Mouse (Mus musculus): ENCODE results near the gene Pak3. TPM values are rescaled to one million over a fixed set of nuclear protein-coding genes. Genes with fewer than 3 reads are reported as not detected.
A peak's percentile ranks its signal among the peaks of the same experiment; 100 is the strongest.

The Pak3 gene
- polyA plus RNA-seq, 1 experiment, result not detected

- Histone ChIP-seq H3K27ac (ENCODE audit: insufficient read depth, low read depth, low read length) (no peak overlapping the region), H3K4me1 (ENCODE audit: control insufficient read depth, insufficient read depth, low read length) (no peaks in the 10 kb centered on the region), H3K4me3 (ENCODE audit: insufficient read depth, low read depth, low read length) (no peak overlapping the region)
- 27% methylated on average over 1 of the region's 1 CpGs for WGBS
- TF ChIP-seq POLR2A (IDR thresholded peaks at IDR 0.05; ENCODE audit: insufficient read depth, low read depth, low read length), result no peak
- no peak for TF ChIP-seq CTCF (IDR thresholded peaks at IDR 0.05; ENCODE audit: insufficient read depth, low read depth, low read length)
These were observed 126.4 kb downstream of the Pak3 start for GRCm38 (mm10) chrX:143644807-143645206.

- Histone ChIP-seq H3K27ac (ENCODE audit: insufficient read depth, low read depth, low read length) (no peak overlapping the region), H3K4me1 (ENCODE audit: control insufficient read depth, insufficient read depth, low read length) (no peaks in the 10 kb centered on the region), H3K4me3 (ENCODE audit: insufficient read depth, low read depth, low read length) (no peak overlapping the region)
- TF ChIP-seq CTCF (IDR thresholded peaks at IDR 0.05; ENCODE audit: insufficient read depth, low read depth, low read length), result no peak
- no peak for TF ChIP-seq POLR2A (IDR thresholded peaks at IDR 0.05; ENCODE audit: insufficient read depth, low read depth, low read length)
- 43% methylated on average over 9 of the region's 9 CpGs for WGBS
These were observed 136.2 kb downstream of the Pak3 start for GRCm38 (mm10) chrX:143654308-143655176.

DNA sequence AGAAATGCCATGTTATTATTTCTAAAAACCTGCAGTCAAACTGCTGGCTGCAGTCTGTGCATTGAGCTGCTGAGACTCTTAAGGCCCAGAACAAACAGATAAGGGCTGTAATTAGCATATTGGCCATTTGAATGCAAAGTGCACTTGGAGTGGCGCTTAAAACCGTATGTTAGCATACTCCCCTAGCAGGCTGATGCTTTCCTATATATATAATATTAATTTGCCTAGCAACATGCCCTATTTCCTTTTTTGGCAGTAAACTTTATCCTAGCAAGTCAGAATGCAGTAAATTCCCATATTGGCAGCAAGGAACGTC is 136.7 kb downstream of the Pak3 start:
- Histone ChIP-seq H3K4me1 (ENCODE audit: control insufficient read depth, insufficient read depth, low read length) (no peaks in the 10 kb centered on the region), H3K27ac (ENCODE audit: insufficient read depth, low read depth, low read length) (no peak overlapping the region), H3K4me3 (ENCODE audit: insufficient read depth, low read depth, low read length) (no peak overlapping the region)
- TF ChIP-seq POLR2A (IDR thresholded peaks at IDR 0.05; ENCODE audit: insufficient read depth, low read depth, low read length), result no peak
- TF ChIP-seq CTCF (IDR thresholded peaks at IDR 0.05; ENCODE audit: insufficient read depth, low read depth, low read length), result no peak
- WGBS, result 38% methylated on average over 3 of the region's 3 CpGs

- TF ChIP-seq POLR2A (IDR thresholded peaks at IDR 0.05; ENCODE audit: insufficient read depth, low read depth, low read length) (no peak), CTCF (IDR thresholded peaks at IDR 0.05; ENCODE audit: insufficient read depth, low read depth, low read length) (no peak)
- 11% methylated on average over 28 of the region's 28 CpGs for WGBS
- no peak overlapping the region for H3K27ac ChIP-seq (ENCODE audit: insufficient read depth, low read depth, low read length)
- H3K4me1 ChIP-seq (ENCODE audit: control insufficient read depth, insufficient read depth, low read length), result peaks cover 4% of the 10 kb centered on the region; the same call in 1 of the 2 replicates
- peak overlapping the region; percentile 57 for H3K4me3 ChIP-seq (ENCODE audit: insufficient read depth, low read depth, low read length)
These were observed 146.1 kb downstream of the Pak3 start for GRCm38 (mm10) chrX:143664221-143665150.

DNA sequence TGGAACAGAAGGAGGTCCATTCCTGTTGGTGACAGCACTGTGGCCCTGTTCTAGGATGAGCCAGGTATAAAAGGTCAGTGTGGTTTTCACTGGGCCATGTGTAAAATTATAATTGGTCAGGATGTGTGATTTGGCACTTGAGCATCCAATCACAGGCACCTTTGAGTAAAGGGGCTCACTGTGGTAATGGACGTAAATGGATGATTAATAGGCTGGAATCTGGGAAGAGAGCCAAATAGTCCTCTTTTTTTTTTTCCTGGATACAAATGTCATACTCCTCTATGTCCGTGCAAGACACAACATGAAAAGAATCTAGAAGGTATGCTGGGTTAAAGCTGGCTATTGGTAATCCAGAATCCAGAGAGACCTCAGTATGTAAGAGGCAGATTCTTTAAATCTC is 147.4 kb downstream of the Pak3 start:
- WGBS, result 45% methylated on average over 2 of the region's 2 CpGs
- H3K4me3 ChIP-seq (ENCODE audit: insufficient read depth, low read depth, low read length), result no peak overlapping the region
- peaks cover 4% of the 10 kb centered on the region; the same call in 1 of the 2 replicates for H3K4me1 ChIP-seq (ENCODE audit: control insufficient read depth, insufficient read depth, low read length)
- no peak for TF ChIP-seq CTCF (IDR thresholded peaks at IDR 0.05; ENCODE audit: insufficient read depth, low read depth, low read length)
- TF ChIP-seq POLR2A (IDR thresholded peaks at IDR 0.05; ENCODE audit: insufficient read depth, low read depth, low read length), result no peak
- no peak overlapping the region for H3K27ac ChIP-seq (ENCODE audit: insufficient read depth, low read depth, low read length)

DNA sequence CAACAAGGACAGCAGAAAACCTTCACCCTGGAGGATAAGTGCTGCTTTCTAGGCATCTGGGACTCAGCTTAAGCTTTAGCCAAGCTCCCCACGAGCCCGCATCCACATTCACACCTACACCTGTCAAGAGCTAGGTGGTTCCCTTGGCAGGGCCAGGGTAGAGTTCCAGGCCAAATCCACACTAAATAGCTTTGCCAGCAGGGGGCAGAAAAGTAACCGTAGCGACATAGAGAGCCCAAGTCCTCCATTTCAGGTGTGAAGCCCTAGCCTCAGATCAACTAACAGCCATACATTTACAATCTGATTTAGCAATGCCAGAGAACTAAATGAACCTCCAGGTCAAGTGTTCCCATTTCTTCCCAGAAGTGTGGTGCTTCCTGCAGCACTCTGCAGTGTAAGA is 148.6 kb downstream of the Pak3 start:
- no peak for TF ChIP-seq CTCF (IDR thresholded peaks at IDR 0.05; ENCODE audit: insufficient read depth, low read depth, low read length)
- no peak for TF ChIP-seq POLR2A (IDR thresholded peaks at IDR 0.05; ENCODE audit: insufficient read depth, low read depth, low read length)
- WGBS, result 33% methylated on average over 4 of the region's 4 CpGs
- Histone ChIP-seq H3K4me3 (ENCODE audit: insufficient read depth, low read depth, low read length) (no peak overlapping the region), H3K4me1 (ENCODE audit: control insufficient read depth, insufficient read depth, low read length) (peaks cover 4% of the 10 kb centered on the region; the same call in 1 of the 2 replicates), H3K27ac (ENCODE audit: insufficient read depth, low read depth, low read length) (no peak overlapping the region)

DNA sequence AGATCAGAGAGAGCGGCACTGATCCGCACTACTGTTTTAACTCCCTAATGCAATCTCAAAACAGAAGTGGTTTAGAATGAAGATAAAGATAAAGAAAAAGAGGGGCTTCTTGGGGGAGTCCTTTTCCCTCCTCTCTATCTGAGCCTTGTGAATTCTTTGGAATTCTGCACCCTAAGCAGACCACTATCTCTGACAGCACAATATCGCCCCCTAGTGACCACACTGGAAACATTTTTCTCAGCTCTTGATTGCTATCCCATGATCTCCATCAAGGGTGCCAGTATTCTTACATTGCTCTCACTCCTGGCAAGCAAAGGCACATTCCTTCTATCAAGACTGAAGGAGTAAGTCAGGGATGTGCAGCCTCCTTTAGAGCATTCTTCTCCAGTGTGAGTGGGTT is 149.9 kb downstream of the Pak3 start:
- no peak overlapping the region for H3K27ac ChIP-seq (ENCODE audit: insufficient read depth, low read depth, low read length)
- TF ChIP-seq CTCF (IDR thresholded peaks at IDR 0.05; ENCODE audit: insufficient read depth, low read depth, low read length), result no peak
- no peak for TF ChIP-seq POLR2A (IDR thresholded peaks at IDR 0.05; ENCODE audit: insufficient read depth, low read depth, low read length)
- 45% methylated on average over 3 of the region's 3 CpGs for WGBS
- peaks cover 4% of the 10 kb centered on the region; the same call in 1 of the 2 replicates for H3K4me1 ChIP-seq (ENCODE audit: control insufficient read depth, insufficient read depth, low read length)
- no peak overlapping the region for H3K4me3 ChIP-seq (ENCODE audit: insufficient read depth, low read depth, low read length)

DNA sequence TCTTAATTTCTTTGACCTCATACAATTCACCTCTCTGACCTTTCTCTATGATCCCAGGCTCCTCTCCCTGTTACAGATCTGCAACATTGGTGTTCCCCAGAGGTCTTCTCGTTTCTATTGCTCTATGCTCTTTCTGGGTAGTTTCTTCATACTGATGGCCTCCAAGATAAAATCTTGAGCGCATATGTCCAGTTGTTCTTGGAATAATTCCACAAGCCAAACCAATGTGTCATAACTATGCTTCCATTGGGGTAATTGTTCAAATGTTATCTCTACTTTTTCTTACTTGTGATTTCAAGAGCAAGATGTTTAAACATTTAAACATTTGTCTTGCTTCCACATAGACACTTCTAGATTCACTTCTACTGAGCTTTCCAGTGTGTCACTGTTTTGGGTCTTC is 160.2 kb downstream of the Pak3 start:
- Histone ChIP-seq H3K4me1 (ENCODE audit: control insufficient read depth, insufficient read depth, low read length) (no peaks in the 10 kb centered on the region), H3K27ac (ENCODE audit: insufficient read depth, low read depth, low read length) (no peak overlapping the region), H3K4me3 (ENCODE audit: insufficient read depth, low read depth, low read length) (no peak overlapping the region)
- TF ChIP-seq POLR2A (IDR thresholded peaks at IDR 0.05; ENCODE audit: insufficient read depth, low read depth, low read length), result no peak
- no peak for TF ChIP-seq CTCF (IDR thresholded peaks at IDR 0.05; ENCODE audit: insufficient read depth, low read depth, low read length)
- WGBS, result 89% methylated on average over 2 of the region's 2 CpGs

GRCm38 (mm10) chrX:143722250-143722649 is 203.9 kb downstream of the Pak3 start:
- Histone ChIP-seq H3K27ac (ENCODE audit: insufficient read depth, low read depth, low read length) (no peak overlapping the region), H3K4me1 (ENCODE audit: control insufficient read depth, insufficient read depth, low read length) (no peaks in the 10 kb centered on the region), H3K4me3 (ENCODE audit: insufficient read depth, low read depth, low read length) (no peak overlapping the region)
- TF ChIP-seq POLR2A (IDR thresholded peaks at IDR 0.05; ENCODE audit: insufficient read depth, low read depth, low read length) (no peak), CTCF (IDR thresholded peaks at IDR 0.05; ENCODE audit: insufficient read depth, low read depth, low read length) (no peak)
- WGBS, result 52% methylated on average over 1 of the region's 1 CpGs

Measured in olfactory bulb, adult 2 months (tissue).